ENCODE assay signal across 7 mouse cellular contexts in genomic region chr2:147321036-147321435, GRCm38 (mm10). TPM values are rescaled to one million over a fixed set of nuclear protein-coding genes. Genes with fewer than 3 reads are reported as not detected.
A peak's percentile ranks its signal among the peaks of the same experiment; 100 is the strongest.
DNase-seq lines count a peak whose midpoint lies in the region; ATAC-seq and TF ChIP-seq lines count a peak whose summit lies in the region.

No protein-coding gene starts in this region.

- peak in 1 of 2 experiments; percentile 35 for DNase-seq in layer of hippocampus, adult 2 months (ENCODE audit: low spot score in 2 of 2)
- DNase-seq in layer of hippocampus, adult 11-12 months (ENCODE audit: low spot score), result no peak
- peak; percentile 36 for DNase-seq in NIH3T3 (ENCODE audit: low read depth)
- peak; percentile 68 for DNase-seq in embryo, embryonic 11 days
- DNase-seq in limb, embryonic 11.5 days (ENCODE audit: low spot score), result peak; percentile 65
- no peak for DNase-seq in spleen, postnatal 36 days (ENCODE audit: low spot score in 2 of 2)
- DNase-seq in left cerebral cortex, postnatal 36 days (ENCODE audit: low spot score in 2 of 2), result no peak

- no peaks in the 10 kb centered on the region for H3K9me3 ChIP-seq in limb, embryonic 11.5 days (ENCODE audit: control insufficient read depth, low read length)

- TF ChIP-seq CTCF in layer of hippocampus, adult 2 months (conservative IDR thresholded peaks at IDR 0.05), result peak; percentile 80

- H3K36me3 ChIP-seq in limb, embryonic 11.5 days (ENCODE audit: control insufficient read depth, insufficient read depth, low read length), result no peaks in the 10 kb centered on the region

- H3K27ac ChIP-seq in layer of hippocampus, adult 2 months, result no peak overlapping the region
- H3K27ac ChIP-seq in limb, embryonic 11.5 days (replicated peaks; ENCODE audit: low read depth, low read length), result no peak overlapping the region

- no peaks in the 10 kb centered on the region for H3K4me1 ChIP-seq in limb, embryonic 11.5 days (ENCODE audit: control insufficient read depth, insufficient read depth, low read length)

- H3K9ac ChIP-seq in limb, embryonic 11.5 days (ENCODE audit: low read length), result no peak overlapping the region

- intact Hi-C loops in left cerebral cortex, postnatal 36 days (cut with DNase I), result no loop called here

- no peak for ATAC-seq in limb, embryonic 11.5 days (ENCODE audit: insufficient number of reproducible peaks, low FRiP score, low TSS enrichment, low read depth)

- 16% methylated on average over 9 of the region's 9 CpGs for WGBS in limb, embryonic 11.5 days

- peaks cover 10% of the 10 kb centered on the region; the same call in 1 of the 2 replicates for H3K27me3 ChIP-seq in limb, embryonic 11.5 days (ENCODE audit: control insufficient read depth, insufficient read depth, low read length)

- no peak overlapping the region for H3K4me3 ChIP-seq in layer of hippocampus, adult 2 months
- H3K4me3 ChIP-seq in limb, embryonic 11.5 days (ENCODE audit: low read depth, low read length), result no peak overlapping the region

- H3K4me2 ChIP-seq in limb, embryonic 11.5 days (ENCODE audit: low read depth, severe bottlenecking), result no peak overlapping the region

RNA-seq across cellular contexts. Expression of gene Pax1, which starts 40.7 kb away (rescaled TPM):
- under 1 TPM in 1 of 2 experiments, not detected in 1; 0.18 TPM for total RNA-seq in layer of hippocampus, adult 2 months (2021)
- polyA plus RNA-seq in limb, embryonic 11.5 days (2014; fragmentation: Nextera tagmentation; extraction: Ambion mirVana), result 7.4 and 7.6 TPM in 2 replicates
- total RNA-seq in left cerebral cortex, postnatal 36 days (2021), result not detected

Comparison
In these comparisons a context has a peak if more than half of its experiments do, and no peak if none do; other contexts are left out.
1. DNase-seq: peak in NIH3T3 (single experiment), embryo, embryonic 11 days (single experiment) and limb, embryonic 11.5 days (single experiment); none in layer of hippocampus, adult 11-12 months (single experiment), spleen, postnatal 36 days (0 of 2) and left cerebral cortex, postnatal 36 days (0 of 2).